Mouse (Mus musculus) retina, postnatal 1 day (tissue): ENCODE results near the gene Sox4.
A peak's percentile ranks its signal among the peaks of the same experiment; 100 is the strongest.

Source experiments
- DNase-seq: peaks from one replicate; pipeline ENCODE4 v3.0.0-alpha.2; 2012

The Sox4 gene

GRCm38 (mm10) chr13:28953581-28953991 lies at the start of gene Sox4:
Sox4 (minus strand) TSS chr13:28953713.
- DNase-seq: peak; percentile 100

DNA sequence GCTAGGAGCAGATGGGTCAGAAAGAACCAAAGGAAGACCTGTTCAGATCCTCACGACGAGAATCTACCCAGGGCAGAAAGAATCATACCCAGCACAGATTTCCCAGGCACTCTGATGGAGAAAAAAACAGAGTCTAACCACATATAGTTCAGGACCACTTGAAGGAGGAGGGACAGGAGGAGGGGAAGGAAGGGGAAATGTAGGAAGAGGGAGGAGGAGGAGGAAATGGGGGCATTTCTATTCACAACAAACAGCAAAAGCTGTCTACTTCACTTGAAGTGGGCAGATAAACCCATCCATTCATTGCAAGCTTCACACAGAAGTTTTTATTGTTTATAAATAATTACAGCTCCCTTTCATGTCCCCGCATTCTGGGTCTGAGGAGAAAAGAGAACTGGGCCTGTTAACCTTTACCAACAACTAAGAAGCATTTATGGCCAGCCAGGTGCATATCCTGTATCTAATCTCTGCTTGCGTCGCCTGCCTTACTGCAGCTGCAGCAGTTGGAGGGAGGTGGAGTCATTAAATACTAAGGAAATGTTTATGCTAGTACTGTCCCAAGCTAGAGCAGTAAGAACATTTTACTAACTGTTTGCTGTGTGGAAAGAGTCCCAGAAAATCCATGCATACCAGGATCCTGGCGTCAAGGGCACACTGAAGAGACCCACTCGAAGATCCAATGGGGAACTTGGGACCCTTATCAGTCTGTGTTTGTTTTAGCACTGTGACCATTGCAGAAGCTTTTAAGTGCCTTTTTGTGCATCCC lies 38.6 kb upstream of the Sox4 start:
- no peak for DNase-seq

DNA sequence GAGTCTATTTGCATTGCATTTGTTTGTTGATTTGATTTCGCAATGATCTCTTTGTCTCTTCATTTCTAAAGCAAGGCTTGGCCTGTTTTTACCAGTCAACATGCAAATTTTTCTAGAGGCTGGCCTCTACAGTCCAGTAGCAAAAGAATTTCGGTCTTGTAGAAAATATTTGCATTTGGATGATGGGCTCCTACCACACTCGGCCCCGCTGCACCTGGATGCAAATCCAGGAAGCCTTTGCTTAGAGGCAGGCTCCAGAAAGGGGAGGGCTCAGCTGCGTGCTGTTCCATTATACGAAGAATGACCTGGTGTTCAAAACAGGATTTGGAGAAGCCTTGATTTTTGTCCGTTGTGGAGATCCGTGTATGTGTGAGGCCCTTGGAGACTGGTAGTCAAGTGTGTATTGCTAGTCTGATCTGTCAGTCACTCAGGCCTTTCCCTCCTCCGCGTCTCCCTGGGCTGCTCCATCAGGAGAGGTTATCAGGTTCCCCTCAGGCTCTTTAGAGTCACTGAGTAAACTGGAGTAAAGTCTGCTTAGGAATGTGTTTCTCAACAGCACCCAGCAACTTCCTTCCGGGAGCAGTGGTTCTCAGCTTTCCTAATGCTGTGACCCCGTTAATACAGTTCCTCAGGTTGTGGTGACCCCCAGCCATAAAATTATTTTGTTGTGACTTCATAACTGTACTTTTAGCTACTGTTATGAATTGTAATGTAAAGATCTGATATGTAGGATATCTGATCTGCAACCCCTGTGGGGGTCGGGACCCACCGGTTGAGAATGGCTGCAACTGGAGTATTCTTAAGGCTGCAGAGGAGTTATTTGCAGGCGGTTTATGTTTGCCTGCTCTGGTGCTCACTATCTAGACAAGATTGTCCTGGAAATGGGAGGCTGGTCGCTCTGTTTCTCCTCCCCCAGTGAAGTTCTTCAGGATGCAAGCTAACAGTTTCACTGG lies 35.5 kb upstream of the Sox4 start:
- DNase-seq: peak; percentile 7

GRCm38 (mm10) chr13:28980681-28981080 lies 27.2 kb upstream of the Sox4 start:
- no peak for DNase-seq

- DNase-seq: no peak
Measured at GRCm38 (mm10) chr13:28975011-28975410, 21.5 kb upstream of the Sox4 start.

DNA sequence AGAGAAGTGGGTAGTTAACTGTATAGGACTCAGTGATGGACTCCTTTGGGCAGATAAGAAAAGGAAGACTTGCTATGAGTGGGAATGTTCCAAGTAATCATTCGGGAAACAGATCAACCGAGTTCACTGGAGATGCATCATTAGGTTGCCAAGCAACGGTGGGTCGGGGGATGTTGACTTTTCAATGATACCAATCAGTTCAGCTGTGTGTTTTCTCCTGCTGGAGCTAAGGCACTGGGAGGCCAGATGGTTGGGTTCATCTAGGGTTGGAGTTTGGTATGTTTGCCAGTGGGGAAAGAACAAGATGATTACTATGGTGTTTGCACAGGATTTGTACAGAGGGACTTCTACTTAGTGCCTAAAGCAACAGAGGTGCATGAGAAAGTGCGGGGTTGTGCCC lies 21.1 kb upstream of the Sox4 start:
- DNase-seq: no peak

- DNase-seq: no peak
Measured at GRCm38 (mm10) chr13:28960916-28961315, 7.4 kb upstream of the Sox4 start.

DNA sequence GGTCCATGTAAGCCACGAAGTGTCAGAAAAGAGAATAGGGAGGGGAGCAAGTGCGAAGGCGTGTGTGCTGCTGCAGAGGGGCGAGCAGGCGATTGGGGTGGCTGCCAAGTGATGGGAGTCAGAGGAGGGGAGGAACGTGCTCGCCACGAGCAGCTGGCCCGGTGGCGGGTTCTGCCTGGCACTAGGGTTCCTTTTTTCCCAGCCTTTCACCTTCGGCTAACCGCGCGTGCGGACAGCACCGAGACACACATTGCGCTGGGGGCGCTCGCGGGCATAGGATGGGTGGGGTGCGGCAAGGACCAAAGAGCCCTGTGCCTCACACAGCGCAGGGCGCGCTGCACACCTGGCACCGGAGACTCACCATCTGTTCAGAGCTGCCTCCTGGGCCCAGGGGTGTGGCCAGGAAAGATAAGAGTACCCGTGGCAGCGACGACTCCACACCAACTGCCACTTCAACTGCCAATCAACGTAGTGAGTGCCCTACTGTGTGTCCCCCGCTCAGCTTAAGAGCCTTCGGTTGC lies 6.0 kb upstream of the Sox4 start:
- DNase-seq: peak; percentile 91

DNA sequence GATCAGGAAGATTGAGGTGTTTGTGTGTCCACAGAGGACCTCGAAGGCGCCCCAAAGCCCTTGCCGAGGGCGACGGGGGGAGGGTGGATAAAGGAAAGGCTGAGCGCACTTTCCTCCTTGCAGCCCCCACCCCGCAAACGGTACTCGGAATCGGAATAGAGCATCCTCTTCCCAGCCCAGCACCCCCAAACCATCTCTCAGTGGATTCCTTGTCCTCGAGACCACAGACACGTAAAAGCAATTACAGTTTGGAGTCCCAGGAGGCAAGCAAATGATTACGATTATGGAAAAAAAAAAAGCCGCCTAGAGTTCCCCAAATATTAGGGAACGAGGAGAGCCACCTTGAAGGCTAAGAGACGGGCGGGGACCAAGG lies 5.5 kb upstream of the Sox4 start:
- DNase-seq: no peak

DNA sequence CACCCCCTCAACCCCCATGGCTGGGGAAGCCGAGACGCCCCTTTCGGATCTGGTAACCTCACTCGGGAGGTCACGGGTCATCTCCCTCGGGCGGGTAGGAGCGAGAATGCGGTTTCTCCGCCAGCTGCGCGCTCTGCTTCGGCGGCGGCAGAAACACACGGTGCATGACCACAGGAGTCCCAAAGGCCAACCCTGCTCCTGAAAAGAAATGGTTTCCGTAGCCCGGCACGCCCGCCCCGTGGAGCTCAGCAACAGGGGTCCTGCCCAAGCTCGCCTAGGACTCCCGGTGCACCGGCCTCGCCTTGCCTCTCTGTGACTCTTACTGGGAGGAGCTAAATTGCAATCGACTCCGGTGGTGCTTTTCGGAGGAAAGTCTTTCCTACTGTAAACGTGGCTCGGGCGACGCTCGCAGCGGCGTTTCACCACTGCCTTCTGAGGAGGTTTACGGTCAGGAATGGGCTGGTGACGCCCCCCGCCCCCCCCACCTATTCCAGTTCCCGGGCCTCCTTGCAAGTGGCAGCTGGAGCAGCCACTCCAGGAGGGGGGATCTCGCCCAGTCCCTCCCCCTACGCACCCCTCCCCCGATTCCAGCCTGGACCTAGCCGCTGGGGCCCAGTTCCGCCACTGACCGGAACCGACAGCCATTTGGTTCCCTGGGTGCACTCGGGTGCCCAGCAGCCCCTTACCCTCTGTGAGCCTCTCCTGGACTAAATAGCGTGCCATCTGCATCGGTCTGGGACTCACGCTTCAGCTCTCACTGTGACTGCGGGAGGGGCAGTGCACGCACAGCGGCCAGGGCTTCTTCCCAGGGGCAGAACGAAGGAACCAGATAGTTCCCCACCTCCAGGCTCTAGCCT lies 4.9 kb upstream of the Sox4 start:
- peak; percentile 86 for DNase-seq

DNA sequence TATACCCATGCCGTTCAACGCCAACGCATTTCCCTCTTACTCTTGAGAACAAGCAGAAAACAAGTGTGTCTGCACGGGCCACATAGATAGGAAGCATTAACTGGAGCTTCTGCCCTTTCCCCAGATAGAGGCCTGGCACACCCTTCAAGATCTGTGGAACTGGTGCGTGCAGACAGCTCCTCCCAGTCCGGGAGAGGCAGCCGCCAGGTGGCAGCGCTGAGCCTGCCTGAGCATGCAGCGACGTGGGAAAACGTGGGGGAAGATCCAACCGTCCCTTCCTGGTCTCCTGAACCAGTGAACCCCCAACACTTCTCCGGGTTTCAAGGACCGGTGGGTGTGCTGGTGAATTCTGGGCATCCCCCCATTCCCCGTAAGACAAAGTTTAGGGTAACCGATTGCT lies 4.3 kb upstream of the Sox4 start:
- peak; percentile 94 for DNase-seq

GRCm38 (mm10) chr13:28952576-28953571 lies 639 bp downstream of the Sox4 start:
- peak; percentile 72 for DNase-seq

GRCm38 (mm10) chr13:28951691-28952575 lies 1.6 kb downstream of the Sox4 start:
- peak; percentile 60 for DNase-seq

DNA sequence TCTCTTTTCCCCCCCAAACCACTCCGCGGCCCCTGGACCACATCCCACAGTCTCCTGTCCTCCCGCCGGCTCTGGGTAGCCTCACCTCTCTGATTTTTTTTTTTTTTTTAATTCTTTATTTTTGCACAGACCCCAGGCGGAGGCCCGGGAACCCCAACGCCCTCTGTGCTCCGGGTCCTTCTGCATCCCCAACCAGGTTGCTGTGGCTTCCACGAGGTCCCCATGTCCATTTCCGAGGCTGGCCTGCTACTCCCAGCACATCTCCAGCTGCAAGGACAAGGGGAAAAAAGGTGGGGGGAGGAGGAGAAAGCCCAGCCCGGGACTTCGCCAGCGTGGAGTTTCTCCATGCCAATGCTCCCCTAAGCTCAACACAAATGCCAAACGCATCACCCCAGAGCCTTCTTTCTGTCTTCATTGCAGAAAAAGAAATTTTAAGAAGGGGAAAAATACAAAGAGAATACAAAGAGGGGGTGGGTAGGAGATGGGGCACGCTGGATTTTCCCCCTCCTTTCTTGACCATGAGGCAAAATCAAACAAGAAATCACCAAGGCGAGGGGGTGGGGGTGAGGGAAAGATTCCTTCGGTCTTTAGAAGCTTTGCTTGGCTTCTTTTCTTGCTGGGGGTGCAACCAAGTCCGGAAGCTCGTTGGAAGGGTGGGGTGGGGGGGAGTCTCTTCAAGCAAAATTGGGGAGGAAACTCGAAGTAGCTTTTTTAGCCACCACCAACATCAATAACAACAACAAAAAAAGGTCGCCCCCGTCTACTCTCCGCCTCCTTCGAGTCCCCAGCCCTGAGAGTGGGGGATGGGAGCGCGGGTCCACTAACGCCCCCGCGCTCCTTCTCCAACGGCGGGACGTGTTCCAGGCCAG lies 2.7 kb downstream of the Sox4 start:
- peak; percentile 84 for DNase-seq

DNA sequence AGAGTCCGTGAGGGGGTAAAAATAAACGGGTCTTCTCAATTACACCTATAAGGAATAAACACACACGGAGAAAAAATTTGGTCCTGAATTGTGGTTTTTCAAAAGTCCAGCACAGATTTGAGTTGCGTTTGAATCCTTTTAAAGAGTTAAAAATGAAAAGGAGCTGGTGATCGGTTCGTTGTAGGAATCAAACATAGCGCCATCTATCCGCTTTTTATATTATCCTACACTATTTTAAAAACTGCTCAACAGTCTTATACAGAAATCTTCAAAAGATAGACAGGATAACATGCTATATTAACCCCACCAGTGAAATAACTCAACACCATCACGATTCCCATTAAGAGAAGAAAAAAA lies 3.3 kb downstream of the Sox4 start:
- no peak for DNase-seq

- DNase-seq: peak; percentile 44
Measured at GRCm38 (mm10) chr13:28949279-28949915, 4.1 kb downstream of the Sox4 start.

DNA sequence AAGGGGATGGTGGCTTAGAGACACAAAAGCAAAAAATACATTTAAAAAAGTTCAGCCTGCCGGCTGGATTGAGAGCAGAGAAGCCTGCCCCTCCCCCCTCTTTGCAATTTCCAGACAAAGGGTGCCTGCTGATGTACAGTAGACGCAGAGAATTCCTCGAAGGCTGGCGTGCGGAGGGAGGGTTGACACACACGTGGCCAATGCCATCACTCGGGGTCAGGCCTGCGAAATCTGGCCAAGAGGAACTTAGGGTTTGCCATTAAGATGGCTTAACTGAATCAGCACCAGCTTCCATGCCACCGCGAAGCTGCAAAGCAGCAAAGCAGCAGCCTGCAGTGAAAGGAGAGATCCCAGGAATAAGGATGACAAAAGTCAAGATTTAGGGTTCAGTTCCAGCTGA lies 5.0 kb downstream of the Sox4 start:
- peak; percentile 83 for DNase-seq

DNA sequence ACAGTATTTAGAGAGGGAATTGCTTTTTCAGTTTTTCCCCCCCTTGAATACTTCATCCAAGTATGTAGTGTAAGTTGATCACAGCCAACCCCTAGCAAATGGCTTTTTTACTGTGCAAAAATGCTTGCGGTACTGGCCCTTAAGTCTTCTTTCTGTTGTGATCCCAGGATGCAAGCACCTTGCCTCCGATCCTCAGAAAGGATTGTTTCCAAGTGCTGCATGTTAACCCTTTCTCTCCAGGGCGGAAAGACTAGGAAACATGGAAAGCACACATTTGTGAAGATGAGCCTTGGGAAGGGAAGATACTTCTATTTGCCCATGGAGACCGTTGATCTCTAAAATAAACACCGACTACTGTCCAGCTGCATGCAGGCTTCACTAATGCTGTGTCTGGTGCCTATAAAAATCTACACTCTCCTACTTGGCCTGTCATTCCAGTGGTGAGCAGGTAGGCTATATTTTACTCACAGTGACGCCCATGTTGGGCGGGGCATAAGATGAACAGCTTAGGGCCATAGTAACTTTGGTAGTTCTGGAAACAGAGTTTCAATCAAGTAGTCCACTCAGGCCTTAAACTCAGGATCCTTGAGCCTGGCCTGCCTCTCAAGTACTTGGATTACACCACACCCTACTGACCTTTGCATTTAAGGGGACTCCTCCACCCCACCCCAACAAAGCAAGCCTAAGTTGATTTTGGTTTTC lies 5.6 kb downstream of the Sox4 start:
- peak; percentile 50 for DNase-seq
